Mouse (Mus musculus): Measurements from ENCODE around the gene Vav3. TPM values are rescaled to one million over a fixed set of nuclear protein-coding genes. Genes with fewer than 3 reads are reported as not detected.

The Vav3 gene
- total RNA-seq, 2 experiments from 2014 or later = 1.5 to 1.9 TPM

DNA sequence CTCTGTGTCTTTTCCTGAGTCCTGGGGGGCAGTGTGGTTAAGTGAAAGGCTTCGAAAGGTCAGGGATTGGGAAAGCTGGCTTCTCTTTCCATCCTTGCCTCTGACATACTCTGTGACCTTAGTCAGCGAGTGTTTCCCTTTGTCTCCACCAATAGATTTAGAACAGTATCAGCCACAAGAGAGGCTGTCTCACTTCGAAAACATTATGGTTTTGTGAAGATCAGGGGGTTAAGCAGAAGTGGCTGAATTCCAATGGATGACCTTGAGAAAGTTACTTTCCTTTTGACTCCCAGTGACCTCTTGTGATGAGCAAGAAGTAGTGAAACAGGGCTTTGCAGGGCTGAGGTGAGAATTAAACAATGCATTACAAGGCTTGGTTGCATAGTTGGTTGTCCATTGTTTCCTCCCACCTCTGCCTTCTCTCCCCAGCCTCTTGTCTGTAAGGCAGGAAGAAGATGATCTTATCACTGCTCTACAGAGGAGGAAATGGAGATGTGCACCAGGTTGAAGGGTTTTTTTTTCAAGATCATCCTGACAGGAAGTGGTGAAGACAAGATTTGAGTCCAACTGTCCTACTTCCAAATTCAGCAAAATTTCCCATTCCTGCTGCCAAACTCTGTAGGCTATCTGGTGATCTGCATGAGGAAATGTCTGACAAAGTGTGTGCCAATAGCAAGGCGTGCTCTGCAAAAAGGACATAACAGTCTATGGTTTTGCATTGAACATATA is 11.7 kb downstream of the Vav3 start:
- DNase-seq (ENCODE audit: low spot score) = peak; percentile 12

DNA sequence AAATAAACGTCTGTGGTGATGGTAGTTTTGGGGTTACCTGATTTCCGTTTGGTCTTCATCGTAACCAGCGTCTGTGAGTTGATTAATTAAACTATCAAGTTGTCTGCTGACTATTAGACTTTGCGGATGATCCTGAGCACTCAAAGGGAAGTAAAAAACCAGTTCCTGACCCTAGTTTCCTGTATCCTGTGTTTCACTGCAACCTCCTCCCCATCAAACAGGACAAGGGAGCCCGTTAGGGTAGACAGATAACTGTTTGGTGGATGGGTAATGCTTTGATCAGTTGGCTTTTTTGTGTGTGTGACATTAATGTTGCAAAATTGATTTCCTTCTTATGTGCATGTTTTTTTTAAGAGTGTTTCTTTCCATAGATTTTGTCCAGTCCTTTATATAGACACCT is 12.2 kb downstream of the Vav3 start:
- no peak for DNase-seq (ENCODE audit: low spot score)

DNA sequence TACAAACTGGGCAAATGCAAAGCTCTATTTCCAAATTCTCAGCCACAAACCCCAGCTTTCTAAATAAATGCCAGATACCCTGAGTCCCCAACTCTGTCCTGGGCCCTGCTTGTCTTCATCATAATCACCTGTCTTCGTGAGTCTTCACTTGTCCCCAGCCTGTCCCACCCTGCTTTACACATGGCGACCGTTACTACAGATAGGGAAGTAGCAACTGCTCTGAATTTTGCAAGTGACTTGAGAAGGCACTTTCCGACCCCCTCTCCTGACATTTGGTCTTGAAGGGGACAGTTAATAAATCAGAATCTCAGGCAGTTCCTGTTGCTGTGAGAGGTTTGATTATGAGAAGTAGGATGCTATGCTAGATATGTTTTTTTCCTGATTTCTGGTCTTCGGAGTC is 13.4 kb downstream of the Vav3 start:
- no peak for DNase-seq (ENCODE audit: low spot score)

DNA sequence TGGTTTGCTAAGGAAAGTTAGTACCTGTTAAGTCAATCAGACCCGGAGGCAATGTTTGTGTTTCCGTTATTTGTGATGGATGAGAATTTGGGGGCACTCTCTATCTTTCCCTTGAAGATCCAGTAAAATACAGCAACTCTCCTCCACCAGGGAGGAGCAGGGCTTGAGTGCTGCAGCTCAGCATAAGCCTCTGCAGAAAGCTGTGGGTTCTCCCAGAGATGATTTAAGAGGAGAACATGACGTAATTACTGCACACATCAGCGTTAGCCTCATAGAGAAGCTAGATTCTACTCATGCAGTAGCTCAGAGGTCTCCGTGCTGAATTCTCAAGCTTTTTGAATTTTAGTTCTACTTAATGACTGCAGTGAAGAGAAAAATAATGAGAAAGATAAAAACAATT is 14.7 kb downstream of the Vav3 start:
- DNase-seq (ENCODE audit: low spot score) = no peak

DNA sequence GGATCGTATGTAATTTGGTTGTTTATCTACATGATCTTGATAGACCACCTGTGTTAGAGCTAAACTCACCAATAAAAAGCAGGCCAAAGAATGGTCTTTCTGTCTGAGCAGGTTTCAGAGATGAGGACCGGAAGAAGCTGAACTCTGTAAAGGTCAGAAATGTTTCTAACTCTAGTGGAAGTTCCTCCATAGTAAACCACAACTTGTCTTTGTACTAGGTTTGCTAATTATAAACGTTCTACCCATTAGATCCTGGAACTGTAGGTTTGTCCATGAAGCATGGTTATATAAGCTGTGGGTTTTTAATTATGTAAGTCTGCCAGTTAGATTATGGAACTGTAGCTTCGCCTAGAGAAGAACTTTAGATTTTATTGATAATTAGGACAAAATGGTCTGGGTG is 20.3 kb downstream of the Vav3 start:
- DNase-seq (ENCODE audit: low spot score) = no peak

DNA sequence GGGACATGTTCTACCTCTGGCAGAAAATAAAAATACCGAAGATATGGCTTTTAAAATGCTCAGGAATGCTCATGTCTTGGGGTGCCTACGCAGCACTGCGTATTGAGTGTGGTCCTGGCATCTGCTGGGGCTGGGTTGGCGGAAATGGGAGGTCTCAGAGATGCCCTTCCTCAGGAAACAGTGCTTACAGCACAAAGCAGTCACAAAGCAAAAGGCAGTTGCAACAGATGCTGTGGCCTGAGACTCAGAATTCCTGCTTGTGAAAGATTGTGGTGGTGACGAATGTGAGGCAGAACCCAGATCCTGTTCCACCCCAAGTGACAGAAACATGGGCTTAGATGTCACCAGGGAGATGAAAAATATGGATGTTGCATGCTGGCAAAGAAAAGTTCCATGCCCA is 21.4 kb downstream of the Vav3 start:
- DNase-seq (ENCODE audit: low spot score) = no peak

DNA sequence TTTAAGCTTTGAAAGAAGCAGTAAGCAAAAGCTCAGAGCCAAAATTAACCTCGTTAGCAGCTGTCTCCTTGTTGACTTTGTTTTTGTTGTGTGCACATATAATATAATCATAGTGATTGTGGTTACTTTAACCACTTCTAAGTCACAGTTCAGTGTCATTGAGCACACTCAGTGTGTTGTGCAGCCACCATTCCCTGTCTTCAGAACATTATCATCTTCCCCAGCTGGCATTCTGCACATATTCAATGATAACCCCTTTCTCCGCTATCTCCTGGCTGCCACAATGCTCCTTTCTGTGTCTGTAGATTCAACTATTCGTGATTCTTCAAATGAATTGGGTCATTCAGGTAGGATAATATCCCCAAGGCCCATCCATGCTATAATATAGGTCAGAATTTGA is 21.9 kb downstream of the Vav3 start:
- DNase-seq (ENCODE audit: low spot score) = no peak

DNA sequence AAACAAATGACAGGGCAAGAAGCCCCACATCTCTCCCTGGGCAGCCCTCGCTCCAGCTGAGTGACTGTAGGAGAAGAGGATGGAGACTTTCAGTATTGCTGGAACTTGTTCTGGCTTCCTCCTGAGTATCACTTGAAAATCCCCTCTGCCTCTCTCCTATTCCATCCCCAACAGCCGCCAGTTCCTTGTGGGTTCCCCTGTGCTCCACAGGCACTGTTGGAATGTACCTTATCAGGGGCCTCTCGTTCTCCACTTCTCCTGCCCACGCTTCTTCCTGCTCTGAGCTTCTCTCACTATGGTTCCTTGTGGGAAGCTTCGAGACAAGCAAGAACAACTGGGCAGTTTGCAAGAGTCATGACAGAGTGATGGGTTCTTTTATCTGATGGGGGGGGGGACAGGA is 23.1 kb downstream of the Vav3 start:
- no peak for DNase-seq (ENCODE audit: low spot score)

DNA sequence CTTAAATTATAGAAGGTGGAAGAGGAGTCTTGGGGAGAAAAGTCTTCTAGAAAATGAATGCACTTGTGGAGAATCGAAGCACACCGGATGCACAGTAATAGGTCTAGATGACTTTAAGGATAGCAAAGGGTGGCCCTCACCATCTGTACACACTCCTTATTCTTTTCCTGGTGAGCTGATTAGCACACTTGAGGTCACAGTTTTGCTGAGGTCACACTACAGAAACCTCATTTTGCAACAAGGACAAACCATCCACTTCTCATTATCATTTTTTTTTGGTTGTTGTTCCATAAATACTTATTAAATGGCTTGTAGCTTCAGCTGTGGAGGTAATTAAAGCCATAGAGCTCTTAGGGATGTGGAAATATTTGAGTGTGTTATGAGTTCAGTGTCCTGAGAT is 25.4 kb downstream of the Vav3 start:
- DNase-seq (ENCODE audit: low spot score) = no peak

DNA sequence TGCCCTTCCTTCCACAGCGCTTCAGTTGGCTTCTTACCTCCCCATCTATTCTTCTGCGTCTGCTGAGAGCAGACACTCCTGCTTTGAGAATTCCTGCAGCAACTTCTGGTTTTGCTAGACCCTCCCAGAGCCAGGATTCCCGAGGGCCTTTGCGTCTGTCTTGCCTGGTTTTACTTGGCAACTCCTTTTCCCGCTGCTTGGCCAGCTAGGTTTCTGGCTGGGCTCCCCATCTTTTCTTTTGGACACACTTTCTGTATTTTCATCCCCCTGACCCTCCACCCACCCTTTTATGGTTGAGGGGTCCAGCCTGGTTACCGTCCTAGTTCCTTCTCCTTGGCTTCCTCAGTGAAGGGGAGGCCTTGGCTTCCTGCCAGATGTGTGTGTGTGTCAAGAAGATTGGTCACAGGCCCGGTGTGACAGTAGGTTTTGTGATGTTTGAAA is 26.0 kb downstream of the Vav3 start:
- DNase-seq (ENCODE audit: low spot score) = peak; percentile 23

DNA sequence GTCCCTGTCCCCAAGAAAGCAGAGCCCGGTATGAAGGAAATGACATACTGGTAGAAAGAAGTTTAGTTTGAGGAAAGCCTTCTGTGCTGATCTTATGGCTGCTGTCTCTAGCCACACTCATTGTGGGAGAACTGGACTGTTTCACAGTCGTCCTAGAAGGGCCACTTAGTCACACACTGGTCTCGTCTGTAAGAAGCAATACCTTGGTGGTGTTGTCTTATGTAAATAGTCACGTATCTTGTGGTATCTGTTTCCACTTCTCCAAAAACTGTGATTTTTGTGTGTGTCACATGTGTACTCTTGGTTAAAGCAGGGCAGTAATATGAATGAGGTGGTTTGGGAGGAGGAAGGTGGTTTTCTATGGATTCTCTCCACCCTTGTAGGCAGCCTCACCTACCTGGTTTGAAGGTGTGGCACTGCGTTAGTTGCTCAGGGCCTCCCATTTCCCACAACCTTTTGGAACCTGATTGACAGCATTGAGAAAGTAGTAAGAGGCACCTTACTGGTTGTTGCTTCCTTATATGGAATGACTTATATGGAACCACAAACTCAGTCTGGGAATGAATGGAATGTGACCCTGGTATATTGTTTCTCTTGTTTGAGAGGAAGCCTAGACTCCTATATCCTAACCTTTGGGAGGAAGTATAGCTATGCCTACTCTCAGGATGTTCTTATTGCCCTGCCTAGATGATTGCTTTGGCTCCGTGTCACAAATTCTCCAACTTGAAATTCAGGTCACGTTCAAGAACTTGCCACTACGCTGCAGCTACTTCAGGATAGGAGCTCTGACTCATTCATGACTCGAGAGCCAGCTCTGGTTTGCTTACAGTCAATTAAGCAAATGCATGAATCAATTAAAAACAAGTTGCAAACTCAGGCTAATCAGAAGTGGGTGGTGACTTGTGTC is 28.2 kb downstream of the Vav3 start:
- no peak for DNase-seq (ENCODE audit: low spot score)

DNA sequence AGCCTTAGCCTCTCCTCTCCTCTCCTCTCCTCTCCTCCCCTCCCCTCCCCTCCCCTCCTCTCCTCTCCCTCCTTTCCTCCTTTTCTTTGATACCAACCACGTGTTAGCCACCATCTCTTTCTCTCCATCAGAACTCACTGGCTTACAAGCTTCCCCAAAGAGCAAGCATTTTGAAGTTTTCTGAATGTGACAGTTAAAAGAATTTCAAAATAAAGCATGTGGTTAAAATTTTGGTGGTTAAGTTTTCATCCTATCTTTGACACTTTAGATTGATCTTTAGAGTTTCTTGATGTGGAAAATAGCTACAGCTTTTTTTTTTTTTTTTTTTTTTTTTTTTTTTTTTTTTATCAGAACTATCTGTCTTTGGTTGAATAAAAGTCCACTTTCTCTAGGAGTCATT is 31.1 kb downstream of the Vav3 start:
- no peak for DNase-seq (ENCODE audit: low spot score)

DNA sequence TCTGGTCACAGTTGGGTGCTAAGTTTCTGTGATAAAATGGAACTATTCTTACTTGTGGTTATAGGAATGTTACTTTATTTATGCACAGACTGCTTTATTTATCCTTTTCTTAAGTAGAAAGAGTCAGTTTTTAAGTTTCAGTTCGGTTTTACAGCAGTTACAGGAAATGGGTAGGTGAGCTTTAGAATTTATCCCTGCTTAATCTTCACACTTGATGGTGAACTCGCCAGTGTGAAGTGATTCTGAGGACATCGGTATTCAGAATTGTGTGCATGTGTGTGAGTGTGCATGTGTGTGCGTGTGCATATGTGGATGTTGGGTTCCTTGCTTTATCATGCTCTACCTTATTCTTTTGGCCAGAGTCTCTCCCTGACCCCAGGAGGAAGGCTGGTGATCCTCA is 32.2 kb downstream of the Vav3 start:
- DNase-seq (ENCODE audit: low spot score) = no peak

DNA sequence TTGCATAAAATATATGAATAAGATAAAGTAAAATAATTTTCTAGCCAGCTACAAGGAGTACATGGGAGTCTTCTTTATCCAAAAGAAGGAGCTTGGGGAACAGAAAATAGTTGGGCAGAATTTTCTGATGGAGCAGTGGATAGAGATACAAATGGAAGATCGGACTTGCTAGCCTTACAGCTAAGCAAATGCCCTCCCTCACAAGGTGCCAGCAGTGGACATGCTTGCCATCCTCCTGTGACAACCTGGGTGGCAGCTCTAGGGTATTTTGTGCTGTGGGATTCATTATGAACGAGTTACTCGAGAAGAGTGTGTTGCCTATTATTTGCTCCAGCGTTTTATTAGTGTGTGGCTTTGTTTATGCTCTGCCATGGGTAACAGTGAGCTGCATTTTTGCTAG is 37.8 kb downstream of the Vav3 start:
- no peak for DNase-seq (ENCODE audit: low spot score)

DNA sequence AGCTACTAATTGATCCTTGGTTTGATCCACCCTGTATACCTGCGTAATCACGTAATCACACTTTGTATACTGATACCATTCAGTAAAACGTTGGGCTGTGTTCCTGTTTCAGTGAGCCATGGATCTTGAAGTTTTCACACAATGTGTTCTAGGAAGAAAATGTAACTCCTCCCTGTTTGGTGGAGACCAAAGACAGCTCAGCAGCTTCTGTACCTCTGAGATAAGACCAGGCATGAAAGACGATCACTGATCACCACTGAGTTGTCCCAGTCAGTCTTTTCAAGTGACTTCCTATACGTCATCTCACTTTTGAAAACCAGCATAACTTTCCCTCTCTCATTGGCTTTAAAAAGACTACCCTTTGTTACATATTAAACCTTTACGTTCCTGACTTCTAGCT is 38.2 kb downstream of the Vav3 start:
- no peak for DNase-seq (ENCODE audit: low spot score)

DNA sequence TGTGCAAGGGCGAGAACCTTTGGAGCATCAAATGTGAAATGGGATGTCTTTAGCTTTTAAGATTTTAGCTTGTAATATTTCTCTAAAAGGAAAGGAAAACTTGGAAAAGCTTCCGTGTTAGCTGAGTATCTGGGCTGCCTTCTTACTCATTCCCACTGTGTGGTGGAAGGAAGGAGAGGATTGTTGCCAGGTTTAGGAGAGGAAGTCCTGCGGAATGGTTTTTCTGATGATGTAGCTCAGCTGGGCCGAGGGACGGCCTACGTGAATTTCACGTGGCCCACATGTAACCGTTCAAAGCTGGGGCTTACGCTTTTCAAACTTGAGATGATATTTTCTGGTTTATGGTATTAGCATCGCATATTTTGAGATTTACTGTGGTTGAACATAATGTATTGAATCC is 48.3 kb downstream of the Vav3 start:
- DNase-seq (ENCODE audit: low spot score) = no peak

DNA sequence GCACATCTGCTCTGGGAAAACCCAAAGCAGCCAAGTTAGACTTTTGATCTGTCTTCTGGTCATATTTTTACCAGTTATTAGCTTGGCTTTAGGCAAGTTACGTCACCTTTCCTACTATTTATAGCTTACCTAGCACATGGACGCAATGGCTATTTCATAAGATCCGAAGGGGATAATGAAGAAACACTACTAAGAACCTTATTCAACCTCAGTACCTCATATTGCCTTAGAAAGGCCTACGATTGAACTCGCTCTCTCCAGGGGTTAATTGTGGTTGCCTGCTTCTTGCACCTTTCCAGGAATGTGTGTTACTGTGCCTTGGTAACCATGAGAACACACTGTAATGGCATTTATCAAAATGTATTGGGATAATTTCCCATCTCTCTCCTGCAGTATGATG is 61.1 kb downstream of the Vav3 start:
- no peak for DNase-seq (ENCODE audit: low spot score)

DNA sequence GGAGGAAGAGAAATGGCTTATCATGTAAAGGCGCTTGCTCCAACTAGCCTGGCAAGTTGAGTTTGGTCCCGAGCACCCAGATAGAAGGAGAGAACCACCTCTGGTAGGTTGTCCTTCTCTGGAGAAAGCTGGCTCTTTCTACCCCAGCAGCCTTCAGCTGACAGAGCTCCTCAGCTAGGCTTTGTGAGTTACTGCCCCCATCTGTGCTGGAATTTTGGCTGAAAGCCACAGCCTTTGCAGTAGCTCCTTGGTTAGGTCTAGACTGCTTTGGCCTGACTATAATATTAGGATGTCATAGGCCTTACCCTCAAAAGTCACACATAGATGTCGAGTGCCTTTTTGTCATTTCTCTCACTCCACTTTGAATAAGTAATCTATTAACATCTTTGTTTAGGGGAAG is 70.8 kb downstream of the Vav3 start:
- DNase-seq (ENCODE audit: low spot score) = no peak

DNA sequence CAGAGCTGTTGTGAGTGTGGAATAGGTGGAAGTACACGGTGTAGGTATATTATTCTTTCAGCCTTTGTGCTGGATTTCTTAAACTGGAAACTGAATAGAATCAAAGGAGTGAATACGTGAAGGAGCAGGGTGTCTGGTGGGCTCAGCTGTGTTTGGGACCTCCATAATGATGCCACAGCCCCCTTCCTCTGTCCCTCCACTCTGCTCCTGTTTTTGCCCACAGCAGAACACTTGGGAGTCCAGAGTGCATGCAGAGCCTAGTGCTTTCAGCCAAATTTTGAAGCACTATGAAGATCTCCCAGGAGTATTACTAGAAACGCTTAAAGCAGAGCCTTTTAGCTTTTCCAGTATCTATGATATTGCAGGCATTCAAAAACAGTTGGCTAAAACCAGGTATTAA is 80.0 kb downstream of the Vav3 start:
- no peak for DNase-seq (ENCODE audit: low spot score)

DNA sequence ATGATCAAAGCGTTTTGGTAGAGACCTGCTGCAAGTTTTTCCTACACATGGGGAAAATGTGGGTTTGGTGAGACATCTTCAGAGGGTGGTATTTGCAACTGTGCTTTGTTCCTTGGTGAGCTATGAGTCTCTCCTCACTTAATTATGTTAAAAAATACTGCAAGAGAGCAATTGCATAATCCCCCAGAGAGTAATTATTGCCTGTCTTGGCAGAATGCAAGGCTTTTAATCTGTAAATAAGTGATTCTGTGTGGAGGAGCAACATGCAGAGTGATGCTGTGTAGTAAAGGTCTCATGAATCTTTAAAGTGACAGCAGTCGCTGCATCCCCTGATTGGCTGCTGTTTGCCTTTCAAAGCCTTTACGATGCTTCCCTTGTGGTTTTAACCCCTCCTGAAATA is 80.6 kb downstream of the Vav3 start:
- DNase-seq (ENCODE audit: low spot score) = peak; percentile 32

DNA sequence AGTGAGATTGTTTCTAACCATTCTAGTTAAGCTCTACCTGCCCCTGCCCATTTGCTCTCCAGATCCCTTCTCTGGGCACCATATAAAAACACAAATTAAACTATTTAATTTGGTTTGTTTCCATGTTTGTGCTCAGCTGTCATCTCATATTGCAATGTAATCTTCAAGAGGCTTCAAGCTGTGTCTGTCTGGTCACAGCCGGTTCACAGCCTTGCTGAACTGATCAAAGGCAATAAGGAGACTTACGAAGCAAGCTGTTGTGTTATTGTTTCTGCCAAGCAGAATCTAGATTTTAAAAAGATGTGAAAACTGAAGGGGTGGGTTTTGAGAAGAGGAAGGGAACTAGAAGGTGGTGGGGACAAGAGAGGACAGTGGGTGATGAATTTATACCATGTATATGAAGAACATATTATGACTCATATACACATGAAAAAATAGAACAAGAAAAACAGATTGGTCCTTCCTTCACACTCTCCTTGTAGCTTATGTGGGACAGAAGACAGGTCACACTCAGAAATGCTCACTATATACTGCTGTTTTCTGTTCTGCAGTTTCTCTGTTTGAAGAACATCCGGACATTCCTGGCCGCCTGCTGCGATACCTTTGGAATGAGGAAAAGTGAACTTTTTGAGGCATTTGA is 83.1 kb downstream of the Vav3 start:
- no peak for DNase-seq (ENCODE audit: low spot score)

DNA sequence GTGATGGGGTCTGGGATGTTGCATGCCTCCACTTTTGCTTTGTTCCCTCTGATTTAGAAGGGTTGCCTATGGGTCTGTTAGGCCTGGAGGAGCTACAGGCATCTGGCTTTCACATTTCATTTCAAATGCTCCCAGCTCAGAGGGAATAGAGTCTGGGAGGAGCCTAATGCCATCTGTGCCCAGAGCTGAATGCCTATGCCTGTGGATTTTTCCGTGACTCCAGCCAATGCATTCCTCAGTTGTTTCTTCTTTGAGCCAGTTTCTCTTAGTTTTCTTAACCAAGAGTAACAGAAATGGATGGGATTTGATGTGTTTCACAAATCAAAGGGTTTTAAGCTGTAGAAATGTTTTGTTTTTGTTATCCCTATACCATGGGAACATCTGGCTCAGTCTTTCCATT is 90.8 kb downstream of the Vav3 start:
- DNase-seq (ENCODE audit: low spot score) = no peak

DNA sequence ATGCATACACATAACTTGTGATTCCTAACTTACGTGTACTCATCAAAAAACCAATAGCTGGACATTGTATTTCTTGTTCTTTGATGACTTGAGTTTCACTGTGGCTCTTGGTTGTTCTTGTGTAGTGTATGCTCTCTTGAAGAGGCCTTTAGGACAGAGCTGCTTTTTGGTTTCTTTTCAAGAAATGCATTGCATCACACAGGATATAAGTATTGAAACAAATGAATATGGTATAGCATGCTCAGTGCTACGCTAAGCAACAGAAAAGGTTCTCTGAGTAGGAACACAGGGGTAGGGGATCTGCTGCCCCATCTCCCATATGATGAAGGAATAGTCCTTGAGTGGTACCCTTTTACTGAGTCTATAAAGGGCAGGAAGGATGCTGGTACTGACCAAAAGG is 98.1 kb downstream of the Vav3 start:
- DNase-seq (ENCODE audit: low spot score) = no peak
